Mouse (Mus musculus): ENCODE data around the gene Ms4a4d.

- TF ChIP-seq CTCF (IDR thresholded peaks at IDR 0.05; ENCODE audit: control insufficient read depth, insufficient read depth, low read length) (no peak), POLR2A (IDR thresholded peaks at IDR 0.05; ENCODE audit: borderline replicate concordance, control insufficient read depth, low read depth, low read length) (no peak)
Measured at GRCm38 (mm10) chr19:11496361-11496760, 40.2 kb upstream of the Ms4a4d start.
